Mouse (Mus musculus): Measurements from ENCODE around the gene Chil3.
"Not testable (repeated sequence)": the region's sequence is repeated elsewhere in the genome, so short reads cannot be mapped to it uniquely, and the experiment has no call there.

Chil3 gene

GRCm38 (mm10) chr3:106167464-106167863, at the start of gene Chil3:
Gene Chil3 (minus strand): TSS chr3:106167564.
- CTCF ChIA-PET, result no interaction called here

GRCm38 (mm10) chr3:106198030-106198429, 30.7 kb upstream of the Chil3 start:
- CTCF ChIA-PET, result interaction anchor here (0.6 kb wide), 1 partner anchor 68 kb away, joined by 3 read pairs; no protein-coding TSS in a partner anchor

- CTCF ChIA-PET, result interaction anchor here (0.6 kb wide), 1 partner anchor 67 kb away, joined by 3 read pairs; no protein-coding TSS in a partner anchor
Observed at GRCm38 (mm10) chr3:106197246-106197645, 29.9 kb upstream of the Chil3 start.

GRCm38 (mm10) chr3:106196276-106196675, 28.9 kb upstream of the Chil3 start:
- CTCF ChIA-PET, result no interaction called here

- CTCF ChIA-PET, result no interaction called here
Observed at GRCm38 (mm10) chr3:106195486-106195885, 28.1 kb upstream of the Chil3 start.

GRCm38 (mm10) chr3:106187991-106188390, 20.6 kb upstream of the Chil3 start:
- CTCF ChIA-PET, result no interaction called here

- CTCF ChIA-PET, result no interaction called here
Observed at GRCm38 (mm10) chr3:106177509-106178189, 10.3 kb upstream of the Chil3 start.

- CTCF ChIA-PET, result not testable (repeated sequence)
Observed at GRCm38 (mm10) chr3:106174971-106175370, 7.6 kb upstream of the Chil3 start.

GRCm38 (mm10) chr3:106172506-106172905, 5.1 kb upstream of the Chil3 start:
- CTCF ChIA-PET, result not testable (repeated sequence)

- CTCF ChIA-PET, result no interaction called here
Observed at GRCm38 (mm10) chr3:106171135-106171731, 3.9 kb upstream of the Chil3 start.

GRCm38 (mm10) chr3:106170522-106171053, 3.2 kb upstream of the Chil3 start:
- CTCF ChIA-PET, result no interaction called here

GRCm38 (mm10) chr3:106154413-106154812, 13.0 kb downstream of the Chil3 start:
- CTCF ChIA-PET, result no interaction called here

- CTCF ChIA-PET, result interaction anchor here (0.6 kb wide), 1 partner anchor 18 kb away, joined by 3 read pairs; no protein-coding TSS in a partner anchor
Observed at GRCm38 (mm10) chr3:106144081-106144480, 23.3 kb downstream of the Chil3 start.

- CTCF ChIA-PET, result no interaction called here
Observed at GRCm38 (mm10) chr3:106131690-106132089, 35.7 kb downstream of the Chil3 start.

GRCm38 (mm10) chr3:106128807-106129493, 38.4 kb downstream of the Chil3 start:
- CTCF ChIA-PET, result no interaction called here

- CTCF ChIA-PET, result interaction anchor here (0.7 kb wide), 1 partner anchor 204 kb away, joined by 3 read pairs; no protein-coding TSS in a partner anchor
Observed at GRCm38 (mm10) chr3:106126999-106127398, 40.4 kb downstream of the Chil3 start.

GRCm38 (mm10) chr3:106112929-106113328, 54.4 kb downstream of the Chil3 start, which contains the start of gene Chia1:
Gene Chia1 (plus strand): TSS chr3:106113229.
- CTCF ChIA-PET, result no interaction called here
